Mouse (Mus musculus): ENCODE data around the gene Nkain4.

Gene Nkain4

GRCm38 (mm10) chr2:180952731-180953171, 1.7 kb downstream of the Nkain4 start:
- DNase-seq (ENCODE audit: low read depth in 2 of 2, low spot score in 2 of 2), result no peak

- no peak for DNase-seq (ENCODE audit: low read depth in 2 of 2, low spot score in 2 of 2)
Measured at GRCm38 (mm10) chr2:180949947-180950346, 4.6 kb downstream of the Nkain4 start.

- DNase-seq (ENCODE audit: low read depth in 2 of 2, low spot score in 2 of 2), result no peak
Measured at GRCm38 (mm10) chr2:180941869-180942268, 12.6 kb downstream of the Nkain4 start.

- DNase-seq (ENCODE audit: low read depth in 2 of 2, low spot score in 2 of 2), result no peak
Measured at GRCm38 (mm10) chr2:180940187-180940586, 14.3 kb downstream of the Nkain4 start.

DNA sequence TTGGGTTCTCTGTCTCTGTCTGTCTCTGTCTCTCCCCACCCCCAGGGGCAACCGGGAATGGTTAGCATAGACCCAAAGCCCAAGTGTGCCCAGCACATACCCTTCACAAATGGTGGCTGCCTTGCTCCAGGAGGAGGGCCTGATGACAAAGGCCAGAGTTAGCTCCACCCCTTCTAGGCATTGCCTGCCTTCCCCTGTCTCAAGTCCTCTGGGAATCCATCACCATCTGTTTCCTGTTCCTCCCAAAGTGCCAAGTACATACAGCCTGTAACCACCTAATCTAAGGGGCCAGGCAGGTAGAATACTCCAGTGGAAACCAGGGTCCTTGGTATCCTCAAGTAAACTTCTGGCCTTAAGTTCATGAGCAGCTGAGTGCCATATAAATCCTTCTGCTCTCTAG, 22.1 kb downstream of the Nkain4 start:
- DNase-seq (ENCODE audit: low read depth in 2 of 2, low spot score in 2 of 2), result no peak

GRCm38 (mm10) chr2:180928723-180929122, 25.8 kb downstream of the Nkain4 start, which contains the start of gene Birc7:
Gene Birc7, plus strand, starts transcription at chr2:180929023.
- DNase-seq (ENCODE audit: low read depth in 2 of 2, low spot score in 2 of 2), result no peak

DNA sequence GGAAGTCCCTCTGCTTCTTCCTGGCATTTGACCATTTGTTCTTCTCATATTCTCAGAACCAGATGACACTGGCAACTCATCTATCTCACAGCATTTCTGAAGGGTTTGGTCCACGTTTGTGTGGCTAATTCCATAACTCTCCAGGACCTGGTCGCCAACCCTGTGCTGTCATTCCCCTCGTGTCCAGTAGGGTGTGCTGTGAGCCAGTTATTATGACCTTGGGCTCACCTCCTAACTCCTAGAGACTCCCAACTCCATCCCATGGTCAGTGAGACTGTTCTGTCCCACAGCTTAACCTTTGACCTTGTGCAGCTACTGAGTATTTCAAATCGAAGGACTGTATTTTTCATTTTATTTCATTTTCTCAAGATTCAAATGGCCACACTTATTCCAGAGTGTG, 29.3 kb downstream of the Nkain4 start:
- peak; percentile 58 to 60 for DNase-seq (ENCODE audit: low read depth in 2 of 2, low spot score in 2 of 2)

- DNase-seq (ENCODE audit: low read depth in 2 of 2, low spot score in 2 of 2), result no peak
Measured at GRCm38 (mm10) chr2:180922739-180923138, 31.8 kb downstream of the Nkain4 start.

DNA sequence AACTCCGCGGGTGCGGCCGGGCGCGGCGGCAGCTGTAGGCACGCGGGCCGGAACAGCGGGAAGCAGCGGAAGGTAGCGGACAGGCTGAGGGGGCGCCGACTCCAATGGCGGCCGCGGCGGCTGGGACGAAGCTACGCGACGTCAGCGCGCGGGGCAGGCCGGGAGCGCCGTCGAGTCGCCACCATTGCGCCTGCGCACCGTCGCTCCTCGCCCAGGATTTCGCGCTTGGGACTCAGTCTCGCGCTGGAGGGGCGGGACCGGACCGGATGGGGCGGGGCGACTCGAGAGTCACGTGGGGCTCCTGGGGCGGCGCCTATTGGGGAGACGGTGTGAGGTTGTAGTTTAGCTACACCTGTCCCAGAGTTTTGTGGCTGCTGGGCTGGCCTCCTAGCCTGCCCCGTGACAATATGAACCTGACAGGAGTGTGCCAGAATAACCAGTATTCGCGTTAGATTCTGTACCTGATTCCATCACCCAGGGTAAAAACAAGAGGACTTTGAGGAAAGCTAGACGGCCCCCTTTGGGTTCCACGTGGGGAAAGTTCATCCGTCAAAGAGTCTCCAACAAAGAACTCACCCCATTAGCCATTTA, 33.6 kb downstream of the Nkain4 start, which contains the start of gene Ythdf1:
Ythdf1 (minus strand) TSS at position 140 of the 591 bp plus-strand sequence.
- peak; percentile 99 for DNase-seq (ENCODE audit: low read depth in 2 of 2, low spot score in 2 of 2)

- DNase-seq (ENCODE audit: low read depth in 2 of 2, low spot score in 2 of 2), result peak; percentile 3 to 6
Measured at GRCm38 (mm10) chr2:180919913-180920809, 34.3 kb downstream of the Nkain4 start.

GRCm38 (mm10) chr2:180915886-180916433, 38.5 kb downstream of the Nkain4 start:
- no peak for DNase-seq (ENCODE audit: low read depth in 2 of 2, low spot score in 2 of 2)

GRCm38 (mm10) chr2:180910928-180911327, 43.6 kb downstream of the Nkain4 start:
- no peak for DNase-seq (ENCODE audit: low read depth in 2 of 2, low spot score in 2 of 2)

DNA sequence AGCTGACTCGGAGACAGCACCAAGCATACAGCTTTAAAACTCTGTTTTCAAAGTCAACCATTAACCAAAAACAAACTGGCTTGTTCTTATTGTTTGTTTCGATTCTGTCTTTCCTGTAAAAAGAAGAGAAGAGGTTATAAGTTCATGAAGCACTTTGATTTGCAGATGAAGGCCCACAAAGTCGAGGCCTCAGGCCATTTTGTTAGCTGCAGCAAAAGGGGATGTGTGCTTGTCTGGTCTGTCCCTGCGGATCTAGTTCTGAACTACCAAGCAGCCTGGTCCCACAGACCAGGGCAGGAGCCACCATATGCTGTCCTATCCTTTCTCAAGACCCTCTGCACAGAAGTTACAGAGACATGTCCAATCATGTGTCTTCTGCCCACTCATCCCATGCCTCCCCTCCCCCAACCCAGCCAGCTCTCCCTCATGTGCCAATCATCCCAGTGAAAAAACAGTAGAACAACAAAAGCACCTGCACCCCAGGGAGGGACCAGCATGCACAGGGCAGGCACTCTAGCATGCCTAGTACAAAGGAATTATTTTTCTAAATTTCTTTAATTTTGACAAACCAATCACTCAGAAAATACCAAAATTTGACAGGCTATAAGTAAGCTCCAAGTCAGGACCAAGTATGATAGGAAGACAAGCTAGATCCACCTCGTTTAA, 48.8 kb downstream of the Nkain4 start:
- DNase-seq (ENCODE audit: low read depth in 2 of 2, low spot score in 2 of 2), result no peak

DNA sequence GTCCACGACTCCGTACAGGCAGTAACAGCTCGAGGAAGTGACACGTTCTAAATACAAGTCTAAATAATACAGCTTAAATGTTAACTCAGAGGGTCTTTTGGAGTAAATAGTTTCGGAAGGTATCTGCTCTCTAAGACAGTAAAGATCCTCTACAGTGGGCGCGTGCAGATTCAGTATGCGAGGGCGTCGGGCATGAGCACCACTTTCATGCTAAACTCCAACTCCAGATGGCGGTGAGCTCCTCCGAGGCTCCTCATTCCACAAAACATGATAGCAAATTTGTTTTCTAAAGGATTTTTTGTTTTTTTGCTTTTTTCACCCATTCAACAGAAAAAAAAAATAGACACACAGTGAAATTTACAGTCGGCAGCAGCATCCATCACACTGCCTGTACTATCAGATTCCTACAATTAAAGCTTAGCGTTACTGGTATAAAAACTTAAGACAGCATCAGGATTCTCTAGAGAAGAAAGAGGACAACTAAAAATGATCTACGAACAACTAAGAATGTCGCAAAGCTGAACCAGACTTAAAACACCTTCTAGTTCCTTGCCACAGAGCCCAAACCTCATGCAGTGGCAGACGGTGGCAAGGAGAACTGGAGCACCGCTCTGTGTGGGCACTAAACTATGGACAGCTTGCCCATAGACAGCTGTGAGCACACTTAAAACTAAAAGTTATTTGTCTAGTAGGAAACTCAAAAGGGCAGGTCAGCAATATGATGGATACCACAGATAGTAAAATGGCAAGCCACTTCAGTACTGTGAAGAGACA, 49.9 kb downstream of the Nkain4 start:
- no peak for DNase-seq (ENCODE audit: low read depth in 2 of 2, low spot score in 2 of 2)

DNA sequence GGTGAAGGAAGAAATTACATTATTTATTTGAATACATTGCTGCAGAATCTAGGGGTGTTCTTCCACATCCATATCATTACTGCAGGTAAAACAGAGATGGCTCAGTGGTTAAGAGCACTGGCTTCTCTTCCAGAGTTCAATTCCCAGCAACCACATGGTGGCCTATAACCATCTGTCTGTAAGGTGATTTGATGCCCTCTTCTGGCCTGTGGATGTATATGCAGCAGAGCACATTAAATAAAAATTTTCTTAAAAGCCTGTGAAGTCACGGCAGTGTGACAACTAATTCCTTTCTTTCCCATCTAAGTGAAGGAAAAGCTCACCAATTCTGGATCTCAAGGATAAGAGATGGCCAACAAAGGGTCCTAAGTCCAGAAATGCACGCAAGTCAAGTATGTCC, 52.4 kb downstream of the Nkain4 start:
- no peak for DNase-seq (ENCODE audit: low read depth in 2 of 2, low spot score in 2 of 2)

GRCm38 (mm10) chr2:180897857-180898256, 56.6 kb downstream of the Nkain4 start:
- DNase-seq (ENCODE audit: low read depth in 2 of 2, low spot score in 2 of 2), result no peak

DNA sequence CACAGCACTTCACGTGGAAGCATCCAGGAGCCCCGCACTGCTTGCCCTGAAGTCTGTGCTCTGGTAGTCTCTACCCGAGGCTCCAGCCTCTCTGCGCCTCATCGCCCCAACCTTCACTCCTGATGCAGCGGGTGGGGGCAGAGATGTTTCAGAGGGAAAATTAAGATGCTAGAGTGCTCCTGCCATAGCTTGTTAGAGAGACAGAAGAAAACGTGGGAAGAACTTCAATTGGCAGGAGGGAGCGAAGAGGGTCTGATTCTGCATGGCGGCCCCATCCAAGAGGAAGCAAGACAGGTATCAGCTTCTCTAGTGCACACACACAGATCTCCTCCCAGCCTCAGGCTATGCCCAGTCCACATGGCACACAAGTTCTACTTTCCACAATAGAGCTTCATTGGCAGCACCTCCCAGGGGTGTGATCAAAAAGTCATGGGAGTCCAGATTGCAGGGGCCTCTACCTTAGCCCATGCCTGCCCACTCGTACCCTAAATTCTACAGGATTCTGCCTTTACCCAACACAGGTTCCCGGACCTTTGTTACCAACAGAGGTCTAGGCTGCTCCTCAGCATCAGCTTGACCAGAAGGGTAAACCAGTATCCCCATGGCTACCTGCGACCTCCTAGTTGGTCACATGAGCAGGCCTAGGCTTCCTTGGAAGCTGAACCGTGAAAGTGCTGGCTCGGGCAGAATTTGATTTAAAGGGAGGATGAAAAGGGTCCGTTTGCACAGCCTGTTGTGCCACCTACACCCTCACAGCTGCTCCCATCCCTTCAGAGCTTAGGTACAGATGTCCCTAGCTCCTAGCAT, 57.5 kb downstream of the Nkain4 start:
- no peak for DNase-seq (ENCODE audit: low read depth in 2 of 2, low spot score in 2 of 2)

DNA sequence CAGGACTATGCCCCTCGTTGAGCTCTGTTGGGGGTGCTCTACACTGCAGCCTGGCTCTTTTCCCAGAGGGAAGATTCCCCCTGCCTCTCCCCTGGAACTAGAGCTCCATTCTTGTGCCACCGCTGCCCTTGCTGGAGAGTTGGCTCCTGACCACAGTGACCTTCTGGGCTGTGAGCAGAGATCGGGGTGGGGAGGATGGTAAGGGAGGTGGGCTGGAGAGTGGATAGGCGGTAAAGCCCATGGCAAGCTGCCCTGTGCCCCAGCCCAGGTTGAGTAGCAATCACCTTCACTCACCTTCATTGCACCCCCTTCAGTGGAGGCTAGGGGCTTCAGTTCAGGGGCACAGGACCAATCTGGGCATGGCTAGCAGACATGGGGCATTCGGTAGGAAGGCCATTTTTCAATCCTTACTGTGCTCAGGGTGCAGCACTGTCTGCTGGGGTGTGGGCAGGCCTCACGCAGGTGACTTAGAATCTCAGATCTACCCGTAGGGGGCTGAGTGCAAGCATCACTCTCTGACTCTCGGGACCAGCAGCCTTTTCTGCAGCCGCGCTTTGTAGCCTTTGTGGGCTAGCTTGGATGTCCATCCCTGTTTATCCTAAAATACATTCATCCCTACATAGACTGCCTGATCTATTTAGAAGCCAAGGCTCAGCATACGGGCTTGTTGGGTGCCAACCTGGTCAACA, 58.5 kb downstream of the Nkain4 start:
- no peak for DNase-seq (ENCODE audit: low read depth in 2 of 2, low spot score in 2 of 2)

- DNase-seq (ENCODE audit: low read depth in 2 of 2, low spot score in 2 of 2), result no peak
Measured at GRCm38 (mm10) chr2:180895321-180895720, 59.2 kb downstream of the Nkain4 start.

All from CD8-positive naive resting alpha-beta T cell, adult 2 months (primary cell).